30 mouse cellular contexts compared by ENCODE assay signal in the genomic region with DNA sequence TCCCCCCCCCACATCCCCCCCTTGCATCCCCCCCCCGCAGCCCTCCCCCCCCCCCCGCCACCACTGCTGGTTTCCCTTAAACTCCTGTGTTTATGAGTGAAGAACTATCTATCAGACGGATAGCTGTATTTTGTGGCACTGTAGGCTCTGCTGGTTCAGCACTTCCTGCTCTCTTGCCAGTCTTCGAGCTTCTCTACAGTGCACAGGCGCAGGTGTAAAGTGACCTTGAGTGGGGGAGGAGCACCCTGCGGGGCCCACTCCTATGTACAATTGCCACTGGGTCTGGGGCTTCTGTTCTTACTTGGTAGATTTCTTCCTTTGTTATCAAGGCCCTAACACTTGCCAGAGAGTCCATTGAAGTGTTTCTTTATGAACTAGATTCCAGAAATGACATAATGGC. TPM values are rescaled to one million over a fixed set of nuclear protein-coding genes. Genes with fewer than 3 reads are reported as not detected.
DNase-seq lines count a peak whose midpoint lies in the region; ATAC-seq and TF ChIP-seq lines count a peak whose summit lies in the region.
"Had no signal": no experiment of that assay in that cellular context is flagged by ENCODE, and none has a peak within 500 bp of the region (broad histone marks: within the 10 kb centered on the region; RNA-seq: fewer than 3 reads in every experiment).

No protein-coding gene starts in this region.

- in situ Hi-C loops in ES-E14 (cut with MboI; ENCODE audit: low sequenced_read_pairs in 2 of 2, unreplicated experiment in 2 of 2) = no loop called here

- ATAC-seq in midbrain, embryonic 11.5 days (ENCODE audit: low FRiP score) = no peak
- ATAC-seq in monocyte, adult 5-6 weeks (replicated peaks; ENCODE audit: insufficient number of reproducible peaks, low FRiP score, low TSS enrichment, poor library complexity, severe bottlenecking) = no peak
- no peak for ATAC-seq in hindbrain, embryonic 11.5 days (ENCODE audit: low FRiP score)
- ATAC-seq: CD4-positive, CD25-positive, alpha-beta regulatory T cell, adult 4 months; forebrain, embryonic 14.5 days; forebrain, embryonic 16.5 days had no signal

- H3K36me3 ChIP-seq in midbrain, embryonic 11.5 days (ENCODE audit: control insufficient read depth, insufficient read depth, low read length) = no peaks in the 10 kb centered on the region
- no peaks in the 10 kb centered on the region for H3K36me3 ChIP-seq in midbrain, embryonic 10.5 days
- H3K36me3 ChIP-seq in ES-E14 (ENCODE audit: control insufficient read depth, insufficient read depth, low read length, poor library complexity, severe bottlenecking) = peaks cover 7% of the 10 kb centered on the region
- no peaks in the 10 kb centered on the region for H3K36me3 ChIP-seq in hindbrain, embryonic 11.5 days (ENCODE audit: control insufficient read depth, insufficient read depth, low read length)
- H3K36me3 ChIP-seq: embryonic facial prominence, embryonic 13.5 days; embryonic facial prominence, embryonic 15.5 days; forebrain, embryonic 10.5 days; forebrain, embryonic 12.5 days had no signal

- no peak overlapping the region for H3K9ac ChIP-seq in midbrain, embryonic 11.5 days (ENCODE audit: low read length)
- H3K9ac ChIP-seq in ES-E14 (ENCODE audit: insufficient read depth, low read depth, low read length, poor library complexity, severe bottlenecking) = no peak overlapping the region
- H3K9ac ChIP-seq in hindbrain, embryonic 11.5 days (ENCODE audit: low read depth, low read length) = no peak overlapping the region
- H3K9ac ChIP-seq: embryonic facial prominence, embryonic 13.5 days; embryonic facial prominence, embryonic 15.5 days; forebrain, embryonic 12.5 days had no signal

- WGBS in midbrain, embryonic 11.5 days = 89% methylated on average over 4 of the region's 6 CpGs
- 79% methylated on average over 6 of the region's 6 CpGs for WGBS in midbrain, embryonic 10.5 days
- 77% methylated on average over 4 of the region's 6 CpGs for WGBS in hindbrain, embryonic 11.5 days

- peak; percentile 11 for DNase-seq in heart, adult 11 months
- DNase-seq in heart, postnatal 4 days = no peak
- DNase-seq in midbrain, embryonic 11.5 days (ENCODE audit: low spot score, missing footprints) = peak; percentile 12
- no peak for DNase-seq in midbrain, embryonic 10.5 days (ENCODE audit: low spot score)
- DNase-seq in ES-E14 (ENCODE audit: low read depth, low spot score) (no peak), ZHBTc4 (ENCODE audit: low read depth, low spot score) (peak; percentile 65)
- DNase-seq in hindbrain, embryonic 11.5 days (ENCODE audit: low spot score) = no peak
- DNase-seq: adrenal gland, adult 2 months; adrenal gland, postnatal 10 days; adrenal gland, postnatal 25 days; B cell, adult 2 months; cerebellum, adult 11 months; cerebellum, adult 18-20 months; cerebellum, adult 8-10 months; cerebellum, adult 9-11 months; cerebellum, postnatal 14 days; cerebellum, postnatal 36 days; embryo, embryonic 11 days had no signal

- H3K4me1 ChIP-seq in midbrain, embryonic 11.5 days (ENCODE audit: control insufficient read depth, insufficient read depth, low read length) = no peaks in the 10 kb centered on the region
- no peaks in the 10 kb centered on the region for H3K4me1 ChIP-seq in midbrain, embryonic 10.5 days
- H3K4me1 ChIP-seq in ES-E14 (ENCODE audit: control insufficient read depth in 2 of 2, insufficient read depth in 2 of 2, low read length in 2 of 2, poor library complexity in 1 of 2) = peaks cover 4 to 14% of the 10 kb centered on the region in 2 experiments
- H3K4me1 ChIP-seq in hindbrain, embryonic 11.5 days (replicated peaks; ENCODE audit: control insufficient read depth, insufficient read depth, low read length) = no peaks in the 10 kb centered on the region
- H3K4me1 ChIP-seq: embryonic facial prominence, embryonic 13.5 days; embryonic facial prominence, embryonic 15.5 days; forebrain, embryonic 10.5 days; forebrain, embryonic 12.5 days had no signal

- H3K4me3 ChIP-seq in midbrain, embryonic 11.5 days (ENCODE audit: low read depth, low read length) = no peak overlapping the region
- no peak overlapping the region for H3K4me3 ChIP-seq in midbrain, embryonic 10.5 days
- no peak overlapping the region for H3K4me3 ChIP-seq in ES-E14 (ENCODE audit: insufficient read depth in 1 of 2, low read depth in 1 of 2, low read length in 2 of 2, poor library complexity in 1 of 2, severe bottlenecking in 1 of 2)
- no peak overlapping the region for H3K4me3 ChIP-seq in hindbrain, embryonic 11.5 days (ENCODE audit: low read depth, low read length)
- H3K4me3 ChIP-seq: embryonic facial prominence, embryonic 13.5 days; embryonic facial prominence, embryonic 15.5 days; erythroblast, embryonic 14.5 days; forebrain, embryonic 10.5 days; forebrain, embryonic 12.5 days had no signal

- H3K27me3 ChIP-seq in midbrain, embryonic 11.5 days (ENCODE audit: control insufficient read depth, insufficient read depth, low read length) = no peaks in the 10 kb centered on the region
- H3K27me3 ChIP-seq in midbrain, embryonic 10.5 days (ENCODE audit: low read depth, poor library complexity, severe bottlenecking) = no peaks in the 10 kb centered on the region
- no peaks in the 10 kb centered on the region for H3K27me3 ChIP-seq in hindbrain, embryonic 11.5 days (ENCODE audit: control insufficient read depth, insufficient read depth, low read length)
- H3K27me3 ChIP-seq: CH12.LX; embryonic facial prominence, embryonic 13.5 days; embryonic facial prominence, embryonic 15.5 days; forebrain, embryonic 12.5 days had no signal

- H3K9me3 ChIP-seq in midbrain, embryonic 11.5 days (ENCODE audit: control insufficient read depth, low read length) = no peaks in the 10 kb centered on the region
- no peaks in the 10 kb centered on the region for H3K9me3 ChIP-seq in midbrain, embryonic 10.5 days (replicated peaks)
- no peaks in the 10 kb centered on the region for H3K9me3 ChIP-seq in ES-E14 (ENCODE audit: control insufficient read depth, insufficient read depth, low read depth, low read length)
- no peaks in the 10 kb centered on the region for H3K9me3 ChIP-seq in hindbrain, embryonic 11.5 days (ENCODE audit: control insufficient read depth, low read length)
- H3K9me3 ChIP-seq: embryonic facial prominence, embryonic 13.5 days; embryonic facial prominence, embryonic 15.5 days; forebrain, embryonic 10.5 days; forebrain, embryonic 12.5 days had no signal

- no peak overlapping the region for H3K27ac ChIP-seq in midbrain, embryonic 11.5 days (ENCODE audit: low read depth, low read length)
- H3K27ac ChIP-seq in midbrain, embryonic 10.5 days (replicated peaks) = no peak overlapping the region
- H3K27ac ChIP-seq in ES-E14 (ENCODE audit: insufficient read depth, low read depth, low read length, poor library complexity, severe bottlenecking) = peak overlapping the region; percentile 37; the same call in 1 of the 2 replicates
- no peak overlapping the region for H3K27ac ChIP-seq in hindbrain, embryonic 11.5 days (ENCODE audit: low read depth, low read length)
- H3K27ac ChIP-seq: embryonic facial prominence, embryonic 13.5 days; embryonic facial prominence, embryonic 15.5 days; forebrain, embryonic 10.5 days; forebrain, embryonic 12.5 days had no signal

- H3K4me2 ChIP-seq in midbrain, embryonic 11.5 days = no peak overlapping the region
- H3K4me2 ChIP-seq in hindbrain, embryonic 11.5 days (replicated peaks; ENCODE audit: low read depth, low read length) = no peak overlapping the region
- H3K4me2 ChIP-seq: embryonic facial prominence, embryonic 13.5 days; embryonic facial prominence, embryonic 15.5 days; forebrain, embryonic 12.5 days had no signal

TF ChIP-seq in ES-E14, 5 proteins besides CTCF, POLR2A, EP300 and RAD21:
- no peak for TF ChIP-seq CHD2 (IDR thresholded peaks at IDR 0.05; ENCODE audit: low read depth, low read length)
- TF ChIP-seq MAFK (IDR thresholded peaks at IDR 0.05; ENCODE audit: insufficient read depth, low read depth, low read length) = 0 out of 2 replicates have a peak, but pooled peaks have one; percentile 62
TF ChIP-seq in ES-E14: peak in this region for 1.

RNA-seq across cellular contexts. Expression of gene Slc38a4, which starts 33.0 kb away (rescaled TPM):
- total RNA-seq in heart, postnatal 4 days (2021) = 10 to 100 TPM; 76.1 to 79.8 TPM
- polyA plus RNA-seq in midbrain, embryonic 11.5 days (2014; fragmentation: Nextera tagmentation; extraction: Ambion mirVana) = 20.9 and 25.3 TPM in 2 replicates
- polyA plus RNA-seq in midbrain, embryonic 10.5 days (2016; fragmentation: Nextera tagmentation; extraction: Ambion mirVana) = 24.4 and 27.3 TPM in 2 replicates
- total RNA-seq in ES-E14 (2012; rRNA removed) = 324 and 408 TPM in 2 replicates
- total RNA-seq in monocyte, adult 5-6 weeks (2017) = not detected in 3 replicates
- polyA plus RNA-seq in hindbrain, embryonic 11.5 days (2014; fragmentation: Nextera tagmentation; extraction: Ambion mirVana) = 36.3 and 39.7 TPM in 2 replicates
- total RNA-seq: common myeloid progenitor, adult 5-6 weeks; MEL had no signal
- polyA plus RNA-seq: CD4-positive, CD25-positive, alpha-beta regulatory T cell, adult 4 months had no signal

Comparison
In these comparisons a context has a peak if more than half of its experiments do, and no peak if none do; other contexts are left out.
1. DNase-seq: peak in heart, adult 11 months (single experiment), midbrain, embryonic 11.5 days (single experiment) and ZHBTc4 (single experiment); none in heart, postnatal 4 days (single experiment), midbrain, embryonic 10.5 days (single experiment), ES-E14 (single experiment) and hindbrain, embryonic 11.5 days (single experiment).
2. RNA of gene Slc38a4, which starts 33.0 kb away (total RNA-seq): 324 to 408 TPM in ES-E14 and 76.1 to 79.8 TPM in heart, postnatal 4 days; not detected in monocyte, adult 5-6 weeks; every median in the first group is over 10 times any median in the second.